Mouse (Mus musculus) retina, postnatal 1 day (tissue): ENCODE data around the gene 2010300C02Rik.
"Not testable (repeated sequence)": the region's sequence is repeated elsewhere in the genome, so short reads cannot be mapped to it uniquely, and the experiment has no call there.

Experiments used
- DNase-seq: peaks from one replicate; pipeline ENCODE4 v3.0.0-alpha.2; 2012

2010300C02Rik gene

DNA sequence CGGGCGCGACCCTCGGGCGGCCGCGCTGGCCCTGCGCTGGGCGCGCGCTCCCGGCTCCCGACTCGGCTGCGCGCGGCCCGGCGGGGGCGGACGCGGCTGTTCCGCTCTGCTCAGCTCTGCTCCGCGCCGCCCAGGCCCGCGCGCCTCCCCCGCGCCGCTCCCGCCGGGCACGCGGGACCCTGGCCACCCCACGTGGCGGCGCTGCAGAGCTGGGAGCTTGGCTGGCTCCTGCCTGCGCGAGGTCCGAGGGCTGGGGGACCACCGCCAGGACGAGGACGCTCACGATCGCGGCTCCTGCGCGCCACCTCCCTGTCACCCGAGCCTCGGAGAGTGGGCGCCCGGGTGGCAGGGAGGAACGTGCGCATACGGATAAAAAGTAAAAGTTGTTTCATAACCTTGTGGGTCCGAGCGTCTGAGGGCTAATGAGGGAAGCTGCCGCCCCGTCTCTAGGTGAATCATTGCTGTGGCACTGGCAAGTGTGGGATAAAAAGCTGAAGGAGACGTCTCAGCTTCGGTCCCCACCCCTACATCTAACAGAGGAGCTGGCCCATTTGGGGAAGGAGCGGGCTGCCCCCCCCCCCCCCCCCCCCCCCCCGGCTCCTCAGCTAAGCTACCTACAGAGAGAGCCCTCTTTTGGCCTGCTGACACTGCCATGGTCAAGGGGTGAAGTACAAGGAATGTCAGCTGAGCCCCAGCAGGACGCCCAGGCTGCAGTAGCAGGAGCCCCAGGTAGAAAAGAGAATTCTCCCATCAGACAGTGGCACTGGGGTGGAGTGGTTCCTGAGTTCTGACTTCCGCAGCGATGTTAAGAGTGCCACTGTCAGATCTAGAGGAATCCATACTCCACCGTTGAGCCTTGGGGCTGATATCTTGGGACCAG is at the start of gene 2010300C02Rik:
Gene 2010300C02Rik, minus strand, starts transcription at position 325 of the 880 bp plus-strand sequence.
- peak; percentile 85 for DNase-seq

DNA sequence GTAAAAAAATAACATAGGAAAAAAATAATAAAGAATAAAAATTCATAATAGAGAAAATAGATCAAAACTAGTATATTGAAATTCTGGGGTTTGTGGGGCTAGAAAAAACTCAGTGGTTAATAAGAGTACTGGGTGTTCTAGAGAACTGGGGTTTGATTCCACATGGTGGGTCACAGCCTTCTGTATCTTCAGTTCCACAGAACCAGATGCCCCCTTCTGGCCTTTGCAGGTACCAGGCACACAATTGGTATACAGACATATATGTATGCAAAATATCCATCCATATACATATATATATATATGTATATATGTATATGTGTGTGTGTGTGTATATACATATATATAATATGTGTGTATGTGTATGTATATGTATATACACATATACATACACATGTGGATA is 39.5 kb upstream of the 2010300C02Rik start:
- DNase-seq, result no peak

DNA sequence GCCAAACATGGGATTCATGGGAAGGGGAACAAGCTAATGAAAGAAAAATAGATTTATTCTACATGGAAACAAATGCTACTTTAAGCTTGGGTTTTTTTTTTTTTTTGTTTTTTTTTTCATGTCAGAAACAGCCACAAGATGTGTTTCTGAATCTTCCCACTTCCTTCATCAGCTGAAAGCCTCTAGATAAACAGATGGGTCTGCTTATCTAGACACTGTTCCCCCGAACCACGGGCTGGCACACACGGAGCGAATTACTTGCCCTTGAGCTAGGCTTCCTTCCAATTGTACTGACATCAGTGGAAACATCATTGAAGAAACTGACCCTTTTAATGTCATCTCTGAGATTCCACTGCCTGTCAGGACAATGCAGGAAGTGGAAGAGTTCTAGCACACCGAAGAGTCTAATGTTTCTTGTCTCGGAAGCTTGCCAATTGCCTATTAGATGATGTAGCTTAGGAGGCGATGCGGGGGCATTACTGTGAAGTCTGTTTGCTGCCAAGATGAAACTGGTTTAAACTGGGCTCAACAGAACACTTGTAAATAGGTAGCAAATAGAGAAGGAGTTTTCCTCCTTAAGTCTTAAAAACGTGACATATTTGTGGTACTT is 24.9 kb upstream of the 2010300C02Rik start:
- no peak for DNase-seq

DNA sequence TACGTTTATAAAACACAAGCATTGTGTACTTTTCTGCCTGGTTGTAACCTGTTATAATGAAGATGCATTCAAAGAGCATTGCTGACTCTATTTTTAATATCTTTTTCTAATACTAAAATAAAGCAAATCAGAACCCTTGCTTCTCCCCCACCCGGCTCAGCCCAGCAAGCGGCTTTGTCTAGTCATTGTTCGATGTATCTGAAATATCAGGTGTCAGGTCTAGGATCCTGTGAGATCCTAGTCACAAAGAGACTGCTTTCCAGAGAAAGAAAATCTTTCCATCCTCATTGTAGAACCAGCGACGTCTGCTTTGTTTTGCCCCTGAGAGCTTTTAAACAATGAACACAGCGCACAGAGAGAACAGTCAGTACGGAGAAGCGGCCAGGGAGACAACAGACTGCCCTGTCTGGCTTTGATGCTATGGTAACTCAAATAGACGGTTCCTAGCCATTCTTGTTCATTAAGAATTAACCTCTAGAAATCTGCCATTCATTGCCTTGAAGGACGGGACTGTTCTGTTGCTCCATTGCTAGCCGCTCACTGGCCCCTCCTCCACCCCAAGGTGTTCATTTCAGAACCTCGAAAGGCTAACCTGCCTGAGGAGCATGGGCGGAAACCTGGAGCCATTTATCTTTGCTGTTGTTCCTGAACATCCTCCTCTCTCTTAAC is 22.9 kb upstream of the 2010300C02Rik start:
- DNase-seq, result peak; percentile 60

DNA sequence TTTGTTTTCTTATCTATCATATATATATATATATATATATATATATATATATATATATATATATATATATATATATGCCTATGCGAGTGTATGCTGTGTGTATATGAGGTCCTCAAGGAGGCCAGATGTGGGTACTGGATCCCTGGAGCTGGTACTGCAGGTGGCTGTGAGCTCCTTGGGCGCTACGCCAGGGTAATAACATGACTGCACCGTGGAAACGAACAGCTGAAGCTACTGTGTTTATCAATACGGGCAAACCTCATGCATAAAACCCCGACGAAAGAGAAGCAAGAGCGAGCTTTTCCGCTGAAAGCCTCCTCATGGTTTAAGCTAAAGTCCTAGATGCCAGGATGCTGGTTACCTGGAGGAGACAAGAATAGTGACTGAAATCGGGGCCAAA is 22.2 kb upstream of the 2010300C02Rik start:
- no peak for DNase-seq

DNA sequence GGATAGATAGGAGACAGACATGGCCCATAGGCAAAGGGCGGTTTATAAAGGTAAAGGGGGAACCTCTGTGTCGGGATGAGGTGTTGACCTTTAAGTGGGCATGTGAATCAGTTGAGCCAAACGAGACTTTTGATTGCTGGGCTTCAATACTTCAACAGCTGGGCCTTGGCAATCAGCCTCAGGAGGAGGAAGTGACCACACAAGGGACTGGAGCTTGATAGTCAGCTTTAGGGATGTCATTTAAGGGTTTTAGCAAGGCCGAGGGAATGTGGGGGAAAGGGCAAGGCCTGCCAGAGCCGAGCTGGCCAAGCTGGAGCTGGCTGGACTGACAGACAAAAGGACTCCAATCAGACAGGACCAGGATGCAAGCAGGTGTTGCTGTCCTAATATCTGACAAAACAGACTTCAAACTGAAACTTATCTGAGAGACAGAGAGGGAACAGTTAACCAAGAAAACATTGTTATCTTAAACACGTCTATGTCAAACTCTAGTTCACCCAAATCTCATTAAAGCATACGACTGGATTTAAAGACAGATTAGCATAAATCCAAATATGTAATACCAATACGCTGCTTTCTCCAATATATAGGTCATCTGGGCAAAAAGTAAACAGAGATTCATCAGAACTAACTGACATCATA is 20.4 kb upstream of the 2010300C02Rik start:
- DNase-seq, result no peak

DNA sequence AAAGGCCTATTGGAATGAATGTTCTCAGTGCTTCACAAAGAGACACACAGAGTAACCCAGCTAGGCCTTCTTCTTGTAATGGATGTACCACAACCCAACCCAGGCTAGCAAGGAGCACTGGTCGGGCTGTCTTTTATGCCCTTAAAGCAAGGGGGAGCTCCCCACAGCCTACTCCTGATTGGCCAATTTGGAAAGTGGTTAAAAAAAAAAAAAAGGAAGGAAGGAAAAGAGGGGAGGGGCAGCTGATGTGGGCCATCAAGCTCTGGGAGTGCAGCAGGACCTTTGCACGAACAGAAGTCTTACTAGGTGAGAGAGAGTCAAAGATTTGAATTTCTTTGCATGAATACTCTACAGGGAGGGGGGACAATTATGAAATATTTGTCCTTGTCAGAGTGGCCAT is 19.0 kb upstream of the 2010300C02Rik start:
- DNase-seq, result no peak

DNA sequence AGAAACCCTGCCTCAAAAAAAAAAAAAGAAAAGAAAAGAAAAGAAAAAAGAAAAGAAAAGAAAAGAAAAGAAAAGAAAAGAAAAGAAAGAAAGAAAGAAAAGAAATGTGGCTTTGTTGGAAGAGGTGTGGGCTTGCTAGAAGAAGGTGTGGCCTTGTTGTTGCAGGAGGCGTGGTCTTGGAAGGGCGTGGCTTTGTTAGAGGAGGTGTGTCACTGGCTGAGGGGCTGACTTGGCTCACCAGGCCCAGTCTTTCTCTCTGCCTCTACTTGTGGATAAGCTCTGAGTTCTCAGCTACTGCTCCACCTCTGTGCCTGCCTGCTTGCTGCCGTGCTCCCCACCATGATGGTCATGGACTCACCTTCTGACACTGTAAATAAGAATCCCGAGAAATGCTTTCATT is 17.2 kb upstream of the 2010300C02Rik start:
- no peak for DNase-seq

DNA sequence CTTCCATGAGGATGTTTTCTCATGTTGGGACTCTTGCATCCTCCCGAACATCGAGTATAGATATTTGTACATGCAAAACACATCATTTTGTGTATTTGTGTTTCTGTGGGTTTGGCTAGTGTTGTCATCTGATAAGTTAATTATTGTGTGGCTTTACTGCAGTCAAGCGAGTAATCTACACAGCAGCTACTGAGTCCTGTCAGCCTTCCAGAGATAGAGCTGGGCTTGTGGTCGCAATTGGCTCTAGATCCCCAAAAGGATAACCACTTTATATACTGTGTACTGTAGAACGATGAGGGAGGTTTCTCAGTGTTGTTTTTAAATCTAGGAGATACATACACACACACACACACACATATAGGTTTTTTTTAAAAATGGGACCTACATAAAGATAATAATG is 16.0 kb upstream of the 2010300C02Rik start:
- DNase-seq, result no peak

DNA sequence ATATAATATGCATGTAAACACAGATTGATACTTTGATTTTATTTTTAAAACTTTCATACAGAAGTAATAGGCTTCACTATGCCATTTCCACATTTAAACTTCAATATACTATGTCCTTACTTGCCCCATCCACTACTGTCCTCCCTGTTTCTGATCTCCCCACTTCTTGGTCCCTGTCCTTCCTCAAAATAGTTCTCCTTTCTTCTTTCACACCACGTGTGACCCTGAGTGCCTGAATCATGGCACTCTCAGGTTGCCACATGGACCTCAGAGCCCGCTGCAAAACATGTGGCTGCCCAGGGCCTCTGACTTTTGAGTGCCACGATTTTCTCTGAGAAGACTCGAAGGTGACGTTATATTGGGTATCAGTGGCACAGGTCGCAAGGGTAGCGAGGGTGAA is 15.0 kb upstream of the 2010300C02Rik start:
- no peak for DNase-seq

DNA sequence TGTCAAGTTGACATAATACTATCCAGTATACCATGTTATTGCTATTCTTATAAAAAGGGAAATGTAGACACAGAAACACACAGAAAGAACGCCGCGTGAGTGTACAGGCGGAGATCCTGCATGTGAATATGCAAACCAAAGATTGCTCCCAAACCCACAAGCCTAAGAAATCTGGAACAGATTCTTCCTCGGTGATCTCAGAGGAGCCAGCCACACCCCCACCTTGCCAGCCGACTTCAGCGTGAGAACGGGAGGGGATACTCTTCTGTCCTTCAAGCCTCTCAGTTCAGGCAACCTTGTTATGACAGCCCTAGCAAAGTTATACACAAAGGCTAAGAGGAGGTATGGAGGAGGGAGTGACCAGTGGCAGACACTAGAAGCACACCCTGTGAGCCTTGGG is 9.5 kb upstream of the 2010300C02Rik start:
- DNase-seq, result no peak

DNA sequence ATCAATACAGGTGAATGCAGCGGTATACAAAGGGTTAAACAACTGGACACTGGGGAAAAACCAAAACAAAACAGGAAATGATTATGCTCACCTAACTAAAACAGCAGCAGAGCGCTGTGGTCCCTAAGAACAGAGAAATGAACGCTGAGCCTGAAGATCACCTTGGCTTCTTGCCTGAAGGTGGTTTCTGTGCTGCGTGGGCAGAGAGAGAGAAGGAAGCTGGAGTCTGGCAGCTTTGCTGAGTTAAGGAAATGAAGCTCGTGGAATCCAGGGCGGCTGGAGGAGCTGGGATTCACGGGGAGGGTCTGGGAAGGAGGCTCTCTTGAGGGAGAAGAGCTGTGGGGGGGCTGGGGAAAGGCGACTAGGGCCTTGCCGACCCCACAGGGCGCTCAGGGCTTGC is 8.2 kb upstream of the 2010300C02Rik start:
- no peak for DNase-seq

DNA sequence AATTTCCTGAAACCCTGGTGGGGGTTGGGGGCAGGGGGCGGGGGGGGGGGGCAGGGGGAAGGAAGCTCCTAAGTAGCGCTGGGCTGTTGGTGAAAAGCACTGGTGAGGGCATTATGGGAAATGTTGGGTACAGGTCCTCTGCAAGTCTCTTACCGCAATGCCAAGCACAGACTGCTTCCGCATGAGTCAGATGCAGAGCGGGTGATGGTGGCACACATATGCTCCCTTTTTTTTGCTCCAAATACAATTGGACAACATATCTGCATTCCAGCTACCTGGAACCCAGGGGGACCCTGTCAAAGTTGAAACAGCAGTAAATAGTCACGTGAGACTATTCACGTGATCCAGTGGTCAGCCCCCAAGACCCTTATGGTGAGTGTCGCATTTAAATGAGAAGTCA is 7.3 kb upstream of the 2010300C02Rik start:
- no peak for DNase-seq

DNA sequence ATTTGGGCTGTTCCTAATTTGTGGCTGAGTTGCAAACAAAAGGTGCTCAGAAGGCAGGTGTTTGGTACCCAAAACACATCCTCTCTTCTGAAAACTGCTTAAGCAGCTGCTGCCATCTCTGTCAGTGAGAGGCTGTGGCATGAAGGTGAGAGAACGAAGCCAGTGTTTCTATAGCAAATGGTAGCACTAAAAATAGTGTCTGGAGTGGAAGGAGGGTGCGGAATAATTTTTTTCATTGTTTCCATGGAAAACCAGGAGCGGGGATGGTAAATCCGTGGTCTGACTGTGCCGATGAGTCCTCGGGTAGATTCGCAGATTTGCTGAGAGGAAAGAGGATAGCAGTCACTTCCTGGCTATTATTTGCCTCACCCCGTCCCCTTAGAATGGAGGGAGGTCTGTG is 6.5 kb upstream of the 2010300C02Rik start:
- no peak for DNase-seq

DNA sequence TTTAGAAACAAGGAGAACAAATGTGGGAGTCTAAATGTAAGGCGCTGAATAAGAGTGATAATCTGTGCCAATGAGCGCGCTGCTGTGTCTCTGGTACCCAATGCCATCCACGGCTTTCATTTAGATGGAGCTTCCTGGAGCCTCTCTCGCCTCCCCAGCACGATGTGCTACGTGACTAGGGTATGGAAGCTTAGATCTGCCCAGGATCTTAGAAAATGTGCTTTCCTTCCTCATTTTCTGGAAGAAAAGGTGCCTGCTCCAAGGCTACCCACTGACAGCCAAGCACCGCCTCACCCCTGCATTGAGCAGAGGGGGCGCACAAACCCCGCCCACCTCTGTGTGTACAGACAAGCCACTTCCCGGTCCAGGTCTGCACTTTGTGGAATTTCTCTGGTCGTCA is 6.0 kb upstream of the 2010300C02Rik start:
- DNase-seq, result no peak

DNA sequence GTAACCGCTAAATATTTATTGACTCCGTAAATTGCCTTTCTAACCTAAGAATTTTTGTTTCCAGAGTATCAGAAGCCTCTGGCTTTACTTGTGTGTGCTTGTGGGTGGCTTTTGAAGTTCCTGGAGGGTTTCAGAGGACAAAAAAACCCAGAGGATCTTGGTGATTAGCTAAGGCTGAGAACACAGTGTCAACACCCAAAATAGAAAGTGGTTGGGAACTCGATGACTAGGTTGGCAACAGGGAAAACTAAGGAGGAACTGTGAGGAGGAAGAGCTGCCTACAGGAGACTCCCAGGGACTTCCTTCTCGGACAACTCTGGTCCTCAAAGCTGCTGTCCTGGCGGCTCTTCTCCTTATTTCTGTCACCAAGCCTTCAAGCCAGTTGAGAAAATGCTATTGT is 1.2 kb upstream of the 2010300C02Rik start:
- DNase-seq, result no peak

DNA sequence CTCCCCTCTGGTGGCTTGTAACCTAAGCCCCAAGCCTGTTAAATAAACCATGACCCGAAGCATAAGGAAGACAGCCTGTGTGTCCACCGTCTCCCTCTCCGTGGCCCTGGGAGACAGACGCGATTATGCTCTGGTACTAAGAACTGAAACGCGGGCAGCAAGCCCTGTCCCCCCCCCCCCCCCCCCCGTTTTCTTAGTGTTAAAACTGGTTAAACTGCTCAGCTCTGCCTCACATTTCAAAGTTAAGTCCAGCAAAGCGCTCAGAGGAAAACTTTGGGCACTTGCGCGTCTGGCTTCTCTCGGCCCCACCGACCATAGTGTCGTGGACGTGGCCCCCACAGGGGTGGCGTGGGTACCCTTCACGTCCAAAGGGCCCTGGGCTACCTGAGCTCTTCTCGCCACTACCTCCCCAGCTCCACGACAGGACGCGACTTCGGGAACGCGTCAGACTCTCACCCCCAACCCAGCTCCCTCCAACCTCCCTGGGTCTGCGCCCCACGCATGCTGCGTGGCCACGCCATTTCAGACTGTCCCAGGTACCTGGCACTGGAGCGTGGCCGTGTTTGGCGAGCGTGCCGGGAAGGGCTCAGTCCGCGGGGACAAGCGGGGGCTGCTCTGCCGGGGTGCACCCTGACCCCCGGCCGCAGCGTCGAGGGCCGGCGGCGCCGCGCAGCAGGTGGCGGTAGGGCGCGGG is 708 bp downstream of the 2010300C02Rik start:
- DNase-seq, result peak; percentile 26

DNA sequence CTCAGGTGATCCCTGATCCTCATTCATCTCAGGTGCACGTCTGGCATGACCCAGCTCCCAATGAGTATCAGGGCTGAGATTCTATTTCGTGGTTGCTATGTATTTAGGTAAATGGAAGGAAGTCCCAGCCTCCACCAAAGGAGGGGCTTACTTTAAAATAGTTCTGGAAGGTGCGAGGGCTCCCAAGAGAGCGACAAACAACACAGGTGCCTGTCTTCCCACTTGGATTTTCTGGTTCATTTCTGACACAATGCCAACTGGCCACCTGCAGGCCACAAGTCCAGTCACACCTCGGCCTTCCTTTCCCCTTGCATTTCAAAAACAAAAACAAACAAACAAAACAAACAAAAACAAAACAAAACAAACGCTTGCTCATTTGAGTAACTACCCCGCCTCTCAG is 1.4 kb downstream of the 2010300C02Rik start:
- no peak for DNase-seq

DNA sequence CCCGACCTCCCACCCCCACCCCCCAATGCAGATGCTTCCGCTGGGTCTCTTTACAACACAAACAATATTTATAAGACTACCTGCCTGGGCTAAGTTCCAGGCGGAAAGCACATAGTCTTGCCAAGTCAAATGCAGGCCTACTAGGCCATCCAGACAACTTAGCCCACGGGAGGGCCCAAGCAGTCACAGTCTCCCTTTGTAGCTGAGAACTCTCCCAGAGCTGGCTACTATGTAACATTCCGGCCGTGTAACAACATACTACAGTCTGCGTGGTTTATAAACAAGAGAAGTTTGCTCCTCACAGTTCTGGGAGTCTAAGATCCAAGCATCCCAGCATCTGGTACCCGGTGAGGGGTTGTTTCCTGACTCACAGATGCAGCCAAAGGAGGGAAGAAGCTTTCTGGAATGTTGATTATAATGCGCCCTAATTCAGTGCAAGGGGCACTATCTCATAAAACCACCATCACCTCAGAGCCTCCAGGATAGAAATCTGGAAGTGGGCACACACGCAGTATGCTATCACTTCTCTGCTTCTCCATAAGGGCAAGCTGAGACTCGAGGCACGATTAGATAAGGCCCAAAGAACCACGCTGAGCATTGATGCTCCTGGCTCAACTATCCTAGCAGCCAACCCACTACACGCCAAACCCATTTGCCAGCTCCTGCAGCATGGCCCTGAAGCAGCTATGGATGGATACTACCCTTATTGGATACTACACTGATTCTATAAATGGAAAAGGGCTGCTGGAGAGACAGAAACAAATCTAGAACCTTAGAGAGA is 2.3 kb downstream of the 2010300C02Rik start:
- DNase-seq, result no peak

DNA sequence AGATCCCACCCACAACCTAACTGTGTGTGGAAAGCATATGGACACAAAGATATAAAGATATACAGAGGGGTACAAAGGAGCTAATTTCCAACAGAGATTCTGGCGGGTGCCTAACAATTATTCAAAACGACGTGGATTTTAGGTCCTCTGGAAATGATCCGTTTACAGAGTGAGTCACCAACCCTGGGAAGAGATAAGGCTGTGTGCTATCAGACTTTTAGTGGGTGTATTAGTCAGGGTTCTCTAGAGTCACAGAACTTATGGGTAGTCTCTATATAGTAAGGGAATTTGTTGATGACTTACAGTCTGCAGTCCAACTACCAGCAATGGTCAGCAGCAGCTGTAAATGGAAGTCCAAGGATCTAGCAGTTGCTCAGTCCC is 7.5 kb downstream of the 2010300C02Rik start:
- not testable (repeated sequence) for DNase-seq

DNA sequence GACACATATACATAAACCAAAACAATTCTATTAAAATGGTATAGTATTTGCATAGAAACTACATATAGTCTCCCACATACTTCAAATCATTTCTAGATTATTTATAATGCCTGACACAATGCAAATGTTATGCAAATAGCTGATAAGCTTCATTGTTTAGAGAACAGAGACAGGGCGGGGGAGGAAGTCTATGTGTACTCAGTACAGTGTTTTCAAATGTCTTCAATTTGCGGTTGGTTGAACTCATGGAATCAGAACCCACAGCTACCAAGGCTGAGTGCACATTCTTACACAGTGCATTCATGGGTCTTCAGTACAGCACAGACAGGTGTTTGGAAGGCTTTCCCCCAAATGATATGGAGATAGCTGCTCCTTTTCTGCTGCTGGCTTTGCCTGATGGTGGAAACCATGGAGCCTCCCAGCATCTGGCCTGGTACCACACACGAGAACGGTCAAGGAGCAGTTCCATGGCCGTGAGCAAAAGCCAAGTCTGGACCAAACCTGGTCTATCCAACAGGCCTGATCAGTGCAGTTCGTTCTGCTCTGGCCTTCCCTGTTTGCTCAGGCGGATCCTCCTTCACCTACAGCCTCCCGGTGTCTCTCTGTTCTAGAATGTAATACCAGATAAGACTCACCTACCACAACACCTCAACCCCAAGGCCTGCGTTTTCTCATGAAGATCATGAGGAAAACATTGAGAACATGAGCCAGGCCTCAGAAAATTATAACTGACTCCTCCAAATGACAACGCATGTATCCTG is 8.1 kb downstream of the 2010300C02Rik start:
- no peak for DNase-seq
